Mouse (Mus musculus) embryonic fibroblast, embryonic 13.5 days (primary cell): Measurements from ENCODE around the gene 2210016F16Rik. TPM values are rescaled to one million over a fixed set of nuclear protein-coding genes. Genes with fewer than 3 reads are reported as not detected.
"Not testable (repeated sequence)": the region's sequence is repeated elsewhere in the genome, so short reads cannot be mapped to it uniquely, and the experiment has no call there.

Experiments
- H3K27ac ChIP-seq: 2 replicates; pipeline ENCODE4 v1.5.1; 2012; ENCODE audit warnings: low read length, control low read depth, inconsistent platforms; ENCODE audit not compliant: insufficient read depth
- H3K4me1 ChIP-seq: 2 replicates; pipeline ENCODE4 v1.6.1; 2011; ENCODE audit warnings: low read length; ENCODE audit not compliant: control insufficient read depth, insufficient read depth
- H3K4me3 ChIP-seq: 2 replicates; pipeline ENCODE4 v1.5.1; 2011; ENCODE audit warnings: mild to moderate bottlenecking, control low read depth, low read length; ENCODE audit not compliant: insufficient read depth
- CTCF ChIP-seq: IDR thresholded peaks from 2 replicates; pipeline ENCODE4 v1.5.1; 2011; ENCODE audit warnings: mild to moderate bottlenecking, control low read depth, low read length, moderate library complexity, borderline replicate concordance; ENCODE audit not compliant: insufficient read depth
- POLR2A ChIP-seq: IDR thresholded peaks from 2 replicates; pipeline ENCODE4 v1.6.1; 2011; ENCODE audit warnings: low read depth, mild to moderate bottlenecking, control low read depth, low read length, moderate library complexity
- polyA plus RNA-seq: library from polyadenylated mRNA; stranded (reverse); fragments of >200 nt; gene quantifications from 2 replicates; pipeline ENCODE4 v1.2.4, GENCODE M21; 2011; ENCODE audit warnings: low read depth; ENCODE audit not compliant: missing spikeins, insufficient read length

2210016F16Rik gene
- polyA plus RNA-seq, 1 experiment, result 17.3 TPM

DNA sequence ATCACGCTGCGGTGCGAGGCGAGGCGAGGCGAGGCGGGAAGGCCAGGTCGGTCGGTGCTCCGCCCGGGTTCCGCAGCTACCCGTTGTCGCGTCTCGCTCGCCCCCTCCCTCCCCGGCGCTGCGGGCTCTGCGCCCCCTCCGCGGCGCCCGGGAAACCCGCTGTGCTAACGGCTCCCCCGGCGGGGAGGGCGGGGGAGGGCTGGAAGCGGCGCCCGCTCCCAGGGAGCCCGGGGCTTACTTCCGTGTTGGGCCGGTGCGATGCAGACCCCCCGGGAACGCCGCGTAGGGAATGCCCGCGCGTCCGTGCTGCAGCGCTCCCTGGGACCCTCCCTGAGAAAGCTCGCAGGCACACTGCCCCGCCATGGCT, 17.7 kb upstream of the 2210016F16Rik start:
- Histone ChIP-seq H3K4me3 (peak overlapping the region; percentile 51), H3K4me1 (no peaks in the 10 kb centered on the region), H3K27ac (peak overlapping the region; percentile 91)
- TF ChIP-seq CTCF (no peak), POLR2A (no peak; the same call in none of the 2 replicates)

- peak within 1 kb of the TSS; percentile 98 for H3K27ac ChIP-seq
- no peak; the same call in 1 of the 2 replicates for TF ChIP-seq CTCF
- peak; percentile 96 for TF ChIP-seq POLR2A
- H3K4me3 ChIP-seq, result peak within 1 kb of the TSS; percentile 100
- H3K4me1 ChIP-seq, result no peaks in the 10 kb centered on the region
Observed at GRCm38 (mm10) chr13:58402003-58402743, 17.1 kb upstream of the 2210016F16Rik start, which contains the start of gene Rmi1. TSS of gene Rmi1 (plus strand) at chr13:58402248.

- H3K4me3 ChIP-seq, result peak overlapping the region; percentile 100
- TF ChIP-seq CTCF (no peak), POLR2A (peak; percentile 56; the same call in 1 of the 2 replicates)
- H3K27ac ChIP-seq, result peak overlapping the region; percentile 98
- no peaks in the 10 kb centered on the region for H3K4me1 ChIP-seq
Observed at GRCm38 (mm10) chr13:58401135-58402002, 16.3 kb upstream of the 2210016F16Rik start.

DNA sequence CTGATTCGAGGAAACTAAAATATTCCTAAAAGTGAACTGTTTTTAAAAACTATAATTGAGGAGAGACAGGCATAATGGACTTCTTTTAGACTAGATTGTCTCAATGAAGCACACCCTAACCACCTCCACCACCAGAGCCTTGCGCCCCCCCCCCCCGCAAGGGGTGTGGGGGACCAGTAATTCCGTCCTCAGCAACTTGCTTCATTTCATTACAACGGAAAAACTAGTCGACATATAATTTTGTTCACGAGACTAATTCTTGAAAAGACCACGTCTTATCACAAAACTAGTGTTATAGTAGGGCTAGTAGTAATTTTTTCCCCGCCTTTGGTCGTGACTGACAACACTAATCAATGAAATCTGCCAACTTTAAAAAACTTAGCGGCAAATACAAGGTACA, 15.6 kb upstream of the 2210016F16Rik start:
- Histone ChIP-seq H3K4me1 (no peaks in the 10 kb centered on the region), H3K27ac (no peak overlapping the region), H3K4me3 (peak overlapping the region; percentile 100)
- no peak for TF ChIP-seq POLR2A
- TF ChIP-seq CTCF, result no peak

DNA sequence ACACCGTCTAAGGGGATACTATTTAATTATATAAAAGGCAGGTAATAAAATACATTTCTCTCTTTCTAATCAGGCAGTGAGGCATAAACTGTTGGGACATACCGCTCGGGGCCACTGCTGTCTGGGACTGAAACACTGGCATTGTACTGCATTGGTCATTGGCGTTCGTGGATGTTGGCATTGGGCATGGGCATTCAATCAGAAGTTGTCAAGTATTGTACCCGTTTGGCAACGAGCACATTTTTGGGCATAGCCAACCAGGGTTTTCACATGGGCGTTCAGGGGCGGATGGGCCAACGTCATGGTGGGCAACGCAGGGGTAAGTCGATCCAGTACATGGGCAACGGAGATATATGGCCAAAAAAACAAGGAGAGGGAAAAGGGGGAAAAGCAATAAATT, 12.6 kb upstream of the 2210016F16Rik start:
- TF ChIP-seq CTCF (no peak), POLR2A (no peak)
- no peak overlapping the region for H3K4me3 ChIP-seq
- H3K4me1 ChIP-seq, result no peaks in the 10 kb centered on the region
- H3K27ac ChIP-seq, result no peak overlapping the region

GRCm38 (mm10) chr13:58394392-58394791, 9.4 kb upstream of the 2210016F16Rik start:
- H3K4me1 ChIP-seq, H3K4me3 ChIP-seq, H3K27ac ChIP-seq: not testable (repeated sequence)

- Histone ChIP-seq H3K4me1 (no peaks in the 10 kb centered on the region), H3K27ac (no peak overlapping the region), H3K4me3 (no peak overlapping the region)
- TF ChIP-seq CTCF (no peak), POLR2A (no peak)
Observed at GRCm38 (mm10) chr13:58389324-58389951, 4.4 kb upstream of the 2210016F16Rik start.

DNA sequence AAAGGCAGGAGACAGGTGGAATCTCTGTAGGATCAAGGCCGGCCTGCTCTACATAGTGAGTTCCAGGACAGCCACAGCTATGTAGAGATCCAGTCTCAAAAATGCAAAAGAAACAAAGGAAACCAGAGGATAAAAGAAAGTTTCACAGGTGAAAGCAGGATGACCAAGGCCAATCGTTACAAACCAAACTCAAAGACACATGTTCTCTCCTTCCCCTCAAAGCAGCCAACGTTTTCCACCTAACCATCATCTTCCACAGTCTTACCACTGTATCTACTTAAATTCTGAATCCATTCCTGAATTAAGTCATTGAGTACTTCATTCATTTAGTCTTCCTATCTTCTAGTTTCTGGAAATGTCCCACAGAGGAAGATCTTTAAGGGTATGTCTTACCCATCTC, 3.4 kb upstream of the 2210016F16Rik start:
- TF ChIP-seq POLR2A, result no peak
- no peak for TF ChIP-seq CTCF
- Histone ChIP-seq H3K4me1 (no peaks in the 10 kb centered on the region), H3K27ac (no peak overlapping the region), H3K4me3 (no peak overlapping the region)

DNA sequence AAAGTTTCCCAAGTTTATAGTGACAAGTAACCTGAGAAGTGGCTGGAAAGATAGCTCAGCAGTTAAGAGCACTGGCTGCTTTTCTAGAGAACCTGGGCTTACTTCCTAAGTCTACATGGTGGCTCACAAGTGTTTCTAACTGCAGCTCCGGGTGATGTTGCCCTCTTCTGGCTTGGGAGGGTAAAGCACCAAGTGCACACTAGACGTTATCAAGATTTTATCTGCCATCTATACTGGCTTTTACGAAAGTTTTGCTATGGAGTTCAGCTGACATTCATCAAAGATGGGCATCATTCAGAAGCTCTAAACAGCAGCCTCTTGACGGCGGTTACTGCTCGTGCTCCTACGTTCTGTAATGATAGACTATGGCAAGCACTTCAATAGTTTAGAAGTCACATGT, 2.9 kb upstream of the 2210016F16Rik start:
- Histone ChIP-seq H3K4me3 (no peak overlapping the region), H3K4me1 (no peaks in the 10 kb centered on the region)
- TF ChIP-seq CTCF, result peak; percentile 45; the same call in 1 of the 2 replicates
- no peak for TF ChIP-seq POLR2A

GRCm38 (mm10) chr13:58385547-58385920, 509 bp upstream of the 2210016F16Rik start:
- no peak for TF ChIP-seq POLR2A
- TF ChIP-seq CTCF, result no peak
- Histone ChIP-seq H3K4me3 (peak overlapping the region; percentile 62; the same call in 1 of the 2 replicates), H3K27ac (0 out of 2 replicates have a peak overlapping the region, but pooled peaks have one; percentile 10), H3K4me1 (no peaks in the 10 kb centered on the region)

More for the DNA sequence above, 2.9 kb upstream of the 2210016F16Rik start:
- H3K27ac ChIP-seq, result no peak overlapping the region

- no peak for TF ChIP-seq CTCF
- TF ChIP-seq POLR2A, result no peak
- no peak overlapping the region for H3K27ac ChIP-seq
- H3K4me1 ChIP-seq, result no peaks in the 10 kb centered on the region
- peak overlapping the region; percentile 62 for H3K4me3 ChIP-seq
Observed at GRCm38 (mm10) chr13:58384371-58384770, 654 bp downstream of the 2210016F16Rik start.
